Mouse (Mus musculus): ENCODE data around the gene 1700067P10Rik.

1700067P10Rik gene

GRCm38 (mm10) chr17:48089019-48089418 is at the start of gene 1700067P10Rik:
TSS of gene 1700067P10Rik (plus strand) at chr17:48089319.
- DNase-seq (ENCODE audit: extremely low read depth, low read depth): no peak

GRCm38 (mm10) chr17:48041351-48042287 is 47.5 kb upstream of the 1700067P10Rik start:
- peak; percentile 81 for DNase-seq (ENCODE audit: extremely low read depth, low read depth)

GRCm38 (mm10) chr17:48043154-48043880 is 45.8 kb upstream of the 1700067P10Rik start:
- peak; percentile 63 for DNase-seq (ENCODE audit: extremely low read depth, low read depth)

GRCm38 (mm10) chr17:48045631-48046030 is 43.5 kb upstream of the 1700067P10Rik start:
- peak; percentile 50 for DNase-seq (ENCODE audit: extremely low read depth, low read depth)

- DNase-seq (ENCODE audit: extremely low read depth, low read depth): no peak
These were observed 37.3 kb upstream of the 1700067P10Rik start for GRCm38 (mm10) chr17:48051638-48052337.

GRCm38 (mm10) chr17:48052338-48053067 is 36.6 kb upstream of the 1700067P10Rik start:
- no peak for DNase-seq (ENCODE audit: extremely low read depth, low read depth)

GRCm38 (mm10) chr17:48053646-48054045 is 35.5 kb upstream of the 1700067P10Rik start:
- DNase-seq (ENCODE audit: extremely low read depth, low read depth): no peak

- no peak for DNase-seq (ENCODE audit: extremely low read depth, low read depth)
These were observed 33.9 kb upstream of the 1700067P10Rik start for GRCm38 (mm10) chr17:48055076-48055816.

- DNase-seq (ENCODE audit: extremely low read depth, low read depth): no peak
These were observed 31.7 kb upstream of the 1700067P10Rik start for GRCm38 (mm10) chr17:48057382-48057781.

- no peak for DNase-seq (ENCODE audit: extremely low read depth, low read depth)
These were observed 24.8 kb upstream of the 1700067P10Rik start for GRCm38 (mm10) chr17:48064196-48064843.

GRCm38 (mm10) chr17:48065081-48065501 is 24.0 kb upstream of the 1700067P10Rik start:
- no peak for DNase-seq (ENCODE audit: extremely low read depth, low read depth)

- DNase-seq (ENCODE audit: extremely low read depth, low read depth): no peak
These were observed 22.0 kb upstream of the 1700067P10Rik start for GRCm38 (mm10) chr17:48067083-48067614.

- DNase-seq (ENCODE audit: extremely low read depth, low read depth): no peak
These were observed 21.4 kb upstream of the 1700067P10Rik start for GRCm38 (mm10) chr17:48067729-48068128.

GRCm38 (mm10) chr17:48080626-48081025 is 8.5 kb upstream of the 1700067P10Rik start:
- no peak for DNase-seq (ENCODE audit: extremely low read depth, low read depth)

GRCm38 (mm10) chr17:48089446-48089845 is 327 bp downstream of the 1700067P10Rik start:
- no peak for DNase-seq (ENCODE audit: extremely low read depth, low read depth)

- DNase-seq (ENCODE audit: extremely low read depth, low read depth): no peak
These were observed 1.2 kb downstream of the 1700067P10Rik start for GRCm38 (mm10) chr17:48090305-48090704.

- DNase-seq (ENCODE audit: extremely low read depth, low read depth): no peak
These were observed 4.2 kb downstream of the 1700067P10Rik start for GRCm38 (mm10) chr17:48093286-48093817.

GRCm38 (mm10) chr17:48094820-48095680 is 5.9 kb downstream of the 1700067P10Rik start:
- DNase-seq (ENCODE audit: extremely low read depth, low read depth): no peak
